33 mouse cellular contexts compared by ENCODE assay signal in the genomic region with DNA sequence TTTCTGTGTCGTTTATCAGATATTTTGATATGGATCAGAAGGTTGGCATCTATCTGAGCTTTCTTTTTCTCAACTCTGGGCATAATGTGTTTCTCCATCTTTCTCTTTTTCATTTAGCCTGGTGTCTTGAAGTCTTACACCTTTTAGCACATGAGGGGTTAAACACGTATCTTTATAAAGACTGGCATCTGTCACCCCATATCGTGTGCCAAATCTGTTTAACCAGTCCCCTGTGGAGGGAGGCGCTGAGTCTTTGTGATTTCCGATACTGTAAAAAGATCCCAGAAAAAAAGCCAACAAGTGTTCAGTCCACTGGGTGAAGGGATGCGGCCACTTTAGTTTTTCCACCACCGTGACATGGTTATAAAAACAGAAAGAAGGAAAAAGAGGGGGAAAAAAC.
"Had no signal": no experiment of that assay in that cellular context is flagged by ENCODE, and none has a peak within 500 bp of the region (broad histone marks: within the 10 kb centered on the region; RNA-seq: fewer than 3 reads in every experiment).

No protein-coding gene starts in this region.

- ATAC-seq: hindbrain, embryonic 16.5 days; hindbrain, postnatal 0 days; inflammation-experienced regulatory T-cells, adult 6 months; intestine, embryonic 15.5 days; intestine, embryonic 16.5 days; intestine, postnatal 0 days had no signal

- DNase-seq: heart, postnatal 10 days; heart, postnatal 14 days; heart, postnatal 36 days; heart, postnatal 4 days; kidney, adult 11 months; kidney, adult 18-20 months; kidney, adult 2 months; kidney, adult 8-10 months; kidney, adult 9 months; kidney, postnatal 10 days; kidney, postnatal 14 days; kidney, postnatal 25 days; kidney, postnatal 36 days; kidney, postnatal 4 days; layer of hippocampus, adult 9-11 months; layer of hippocampus, postnatal 36 days had no signal

- H3K9ac ChIP-seq: heart, embryonic 13.5 days; heart, embryonic 15.5 days; hindbrain, embryonic 12.5 days; hindbrain, embryonic 13.5 days; hindbrain, embryonic 14.5 days; hindbrain, embryonic 15.5 days; intestine, embryonic 15.5 days; kidney, embryonic 15.5 days had no signal

- H3K9me3 ChIP-seq: heart, embryonic 13.5 days; heart, embryonic 15.5 days; hindbrain, embryonic 13.5 days; hindbrain, embryonic 15.5 days; intestine, embryonic 15.5 days; kidney, embryonic 15.5 days had no signal

- H3K27ac ChIP-seq: heart, embryonic 13.5 days; heart, embryonic 15.5 days; hindbrain, embryonic 10.5 days; hindbrain, embryonic 12.5 days; hindbrain, embryonic 13.5 days; hindbrain, embryonic 14.5 days; hindbrain, embryonic 15.5 days; hindbrain, postnatal 0 days; intestine, embryonic 15.5 days; kidney, embryonic 15.5 days; kidney, postnatal 0 days; layer of hippocampus, adult 2 months; left cerebral cortex, adult 2 months had no signal

- H3K4me3 ChIP-seq: heart, embryonic 13.5 days; heart, embryonic 15.5 days; hindbrain, embryonic 10.5 days; hindbrain, embryonic 12.5 days; hindbrain, embryonic 13.5 days; hindbrain, embryonic 15.5 days; intestine, embryonic 15.5 days; kidney, embryonic 15.5 days; layer of hippocampus, adult 2 months; left cerebral cortex, adult 2 months had no signal

- H3K27me3 ChIP-seq: heart, embryonic 13.5 days; heart, embryonic 15.5 days; hindbrain, embryonic 15.5 days; intestine, embryonic 15.5 days; kidney, embryonic 15.5 days had no signal

- H3K4me2 ChIP-seq: heart, embryonic 13.5 days; heart, embryonic 15.5 days; hindbrain, embryonic 12.5 days; hindbrain, embryonic 13.5 days; hindbrain, embryonic 14.5 days; hindbrain, embryonic 15.5 days; intestine, embryonic 15.5 days; kidney, embryonic 15.5 days had no signal

- H3K36me3 ChIP-seq: heart, embryonic 13.5 days; heart, embryonic 15.5 days; hindbrain, embryonic 10.5 days; hindbrain, embryonic 12.5 days; hindbrain, embryonic 13.5 days; hindbrain, embryonic 15.5 days; intestine, embryonic 15.5 days; kidney, embryonic 15.5 days had no signal
